Mouse (Mus musculus) monocyte, adult 2 months (primary cell): ENCODE measurements around the gene Twistnb.

ENCODE experiments used
- DNase-seq, 2 experiments: peaks; one replicate each; pipeline ENCODE4 v3.0.0; 2022; ENCODE audit warnings: low spot score in 2 of 2, low read depth in 1 of 2

Gene Twistnb

DNA sequence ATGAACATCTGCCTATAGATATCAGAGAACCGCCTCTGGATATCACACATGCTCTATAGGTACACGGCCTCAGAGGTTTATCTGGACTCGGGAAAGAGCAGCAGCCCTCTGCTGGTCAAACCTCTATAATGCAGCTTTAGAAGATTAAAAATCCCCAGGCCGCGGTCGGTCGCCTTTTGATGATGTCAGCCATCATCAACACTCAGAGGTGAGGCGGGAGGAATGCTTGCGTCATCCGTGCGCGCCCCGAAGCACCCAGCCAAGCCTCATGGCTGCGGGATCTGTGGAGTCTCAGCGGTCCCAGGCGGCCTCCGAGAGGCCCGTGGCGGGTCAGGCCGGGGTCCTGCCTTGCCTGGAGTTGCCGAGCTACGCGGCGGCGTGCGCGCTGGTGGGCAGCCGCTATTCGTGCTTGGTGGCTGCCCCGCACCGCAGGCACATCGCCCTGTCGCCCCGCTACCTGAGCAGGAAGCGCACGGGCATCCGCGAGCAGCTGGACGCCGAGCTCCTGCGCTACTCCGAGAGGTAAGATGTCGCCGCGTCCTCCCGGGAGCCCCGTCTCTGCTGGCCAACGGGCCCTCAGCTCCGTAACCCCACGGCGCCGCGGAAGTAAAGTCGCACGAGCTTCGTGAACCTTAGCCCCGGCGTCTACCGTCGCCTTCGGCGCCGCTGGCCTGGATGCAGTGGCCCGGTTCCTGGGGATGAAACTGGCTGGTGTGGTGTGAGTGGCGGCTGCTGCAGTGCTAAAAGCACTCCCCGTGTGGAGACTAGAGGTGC, at the start of gene Twistnb:
Gene Twistnb (plus strand): TSS at position 249 of the 774 bp plus-strand sequence.
- DNase-seq, result peak; percentile 85 to 94

DNA sequence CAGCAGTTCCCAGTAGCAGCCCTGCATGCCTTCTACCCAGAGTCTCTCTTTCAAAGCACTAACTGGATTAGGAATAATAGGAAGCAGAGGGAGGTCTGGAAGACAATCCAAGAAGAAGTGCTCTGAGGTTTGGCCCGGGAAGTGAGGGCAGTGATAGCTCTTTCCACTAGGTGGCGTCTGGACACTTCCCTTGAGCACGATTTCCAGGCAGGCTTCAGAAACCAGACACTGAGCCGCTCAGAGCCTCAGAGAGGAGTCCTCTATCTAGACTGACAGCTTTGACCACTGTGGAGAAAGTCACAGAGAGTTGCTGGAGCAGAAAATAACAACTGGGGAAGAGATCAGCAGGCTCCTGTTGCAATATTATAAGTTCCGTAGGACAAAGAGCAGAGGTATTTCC, 40.6 kb upstream of the Twistnb start:
- DNase-seq, result peak in 1 of 2 experiments; percentile 19

DNA sequence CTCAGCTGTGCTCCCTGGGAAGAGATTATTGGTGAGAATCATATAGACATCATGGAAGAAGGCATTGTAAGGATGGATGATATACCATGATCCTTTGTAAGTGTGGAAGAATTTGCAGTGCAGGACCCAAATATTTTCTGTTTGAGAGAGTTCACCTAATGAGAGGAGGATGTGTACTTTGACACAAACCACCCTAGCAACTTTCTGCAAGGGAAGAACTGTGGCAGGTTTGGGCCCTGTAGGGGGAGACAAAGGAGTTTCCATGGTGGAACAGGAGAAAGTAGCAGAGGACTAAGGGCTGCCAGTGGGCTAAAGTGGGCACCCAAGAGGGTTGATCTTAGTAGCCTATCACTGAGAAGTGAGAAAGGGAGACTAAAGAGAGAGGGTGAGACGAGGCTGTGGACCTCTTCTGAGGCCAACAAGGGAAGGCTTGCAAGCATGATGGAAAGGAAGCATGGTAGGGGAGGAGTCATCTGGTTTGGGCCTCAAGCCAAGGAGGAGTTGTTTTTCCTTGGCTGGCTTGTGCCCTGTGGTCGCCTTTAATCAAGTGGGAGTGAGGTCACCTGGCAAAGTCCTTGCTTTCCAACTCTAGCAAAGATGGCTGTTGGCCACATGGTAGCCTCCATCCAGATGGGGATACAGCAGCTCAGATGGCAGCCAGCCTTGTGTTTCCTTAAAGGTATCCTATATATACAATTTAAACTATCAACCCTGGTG, 38.4 kb upstream of the Twistnb start:
- DNase-seq, result no peak

DNA sequence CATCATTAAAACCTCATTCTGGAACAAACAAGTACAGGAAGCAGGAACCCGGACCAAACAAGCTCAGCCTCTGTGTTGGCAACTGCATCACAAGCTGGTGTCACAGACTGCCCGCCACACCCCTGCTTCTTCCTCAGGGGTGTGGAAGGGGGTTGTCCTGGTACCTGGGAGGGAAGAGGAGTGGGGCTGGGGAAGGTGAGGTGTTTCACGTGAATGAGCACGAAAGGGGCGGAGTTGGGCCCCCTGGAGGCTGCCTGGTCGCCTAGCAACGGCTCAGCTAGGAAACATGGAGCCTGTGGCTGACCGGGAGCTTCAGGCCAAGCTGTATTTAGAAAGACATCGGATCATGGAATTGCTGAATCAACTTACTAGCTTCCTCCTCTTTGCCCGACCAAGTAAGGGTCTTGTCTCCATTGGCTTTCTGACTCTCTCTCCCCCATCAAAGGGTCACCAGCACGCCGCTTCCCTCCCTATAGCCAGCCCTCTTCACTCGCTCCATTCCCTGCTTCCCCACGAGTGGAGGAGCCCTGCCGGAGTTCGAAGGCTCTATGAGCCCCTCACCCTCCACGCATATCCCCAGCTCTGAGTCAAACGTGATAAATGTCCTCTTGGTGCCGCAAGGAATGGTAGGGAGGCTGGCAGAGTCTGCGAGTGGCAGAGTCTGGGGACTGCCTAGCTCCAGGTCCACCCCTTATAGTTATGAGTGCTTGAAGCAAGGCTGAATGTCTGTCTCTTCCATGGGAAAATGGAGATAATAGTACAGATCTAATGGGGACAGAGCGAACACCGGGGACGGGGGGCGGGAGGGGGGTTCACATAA, 34.4 kb upstream of the Twistnb start, which contains the start of gene Efcab10:
Gene Efcab10 (plus strand): TSS at position 51 of the 820 bp plus-strand sequence.
- DNase-seq, result no peak

DNA sequence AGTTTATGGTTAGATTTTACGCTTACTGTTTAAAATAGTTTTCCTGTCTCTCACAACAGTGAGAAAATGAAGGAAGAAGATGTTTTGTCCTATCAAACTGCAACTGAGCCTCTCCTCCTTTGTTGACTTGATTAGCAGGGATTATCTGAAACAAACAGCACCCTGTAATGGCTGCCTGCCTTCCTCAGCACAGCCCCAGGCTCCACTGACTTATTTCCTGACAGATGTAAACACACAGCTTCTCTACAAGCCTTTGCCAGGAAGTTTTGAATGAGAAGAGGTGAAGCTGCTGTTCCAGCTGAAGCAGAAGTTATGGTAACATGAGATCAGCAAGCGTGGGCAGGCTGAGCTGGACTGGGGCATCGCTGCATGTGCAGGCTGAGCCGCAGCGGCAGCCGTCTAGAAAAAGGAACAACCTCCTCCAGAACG, 26.2 kb upstream of the Twistnb start:
- DNase-seq, result no peak

DNA sequence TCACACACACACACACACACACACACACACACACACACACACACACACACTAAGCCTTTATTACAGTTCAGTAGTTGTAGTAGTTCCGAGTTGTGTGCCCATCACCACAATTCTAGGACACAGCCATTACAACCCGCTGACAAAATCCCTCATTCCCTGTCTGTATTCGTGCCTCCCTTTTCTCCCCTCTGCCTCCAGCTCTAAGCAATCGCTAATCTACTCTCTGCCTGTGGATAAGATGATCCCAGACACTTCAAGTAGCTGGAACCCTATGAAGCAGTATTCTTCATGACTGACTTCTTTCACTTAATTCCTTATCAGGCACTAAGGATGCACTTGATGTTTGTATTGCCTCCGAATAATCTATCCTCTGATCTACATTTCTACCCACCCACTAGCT, 24.4 kb upstream of the Twistnb start:
- no peak for DNase-seq

DNA sequence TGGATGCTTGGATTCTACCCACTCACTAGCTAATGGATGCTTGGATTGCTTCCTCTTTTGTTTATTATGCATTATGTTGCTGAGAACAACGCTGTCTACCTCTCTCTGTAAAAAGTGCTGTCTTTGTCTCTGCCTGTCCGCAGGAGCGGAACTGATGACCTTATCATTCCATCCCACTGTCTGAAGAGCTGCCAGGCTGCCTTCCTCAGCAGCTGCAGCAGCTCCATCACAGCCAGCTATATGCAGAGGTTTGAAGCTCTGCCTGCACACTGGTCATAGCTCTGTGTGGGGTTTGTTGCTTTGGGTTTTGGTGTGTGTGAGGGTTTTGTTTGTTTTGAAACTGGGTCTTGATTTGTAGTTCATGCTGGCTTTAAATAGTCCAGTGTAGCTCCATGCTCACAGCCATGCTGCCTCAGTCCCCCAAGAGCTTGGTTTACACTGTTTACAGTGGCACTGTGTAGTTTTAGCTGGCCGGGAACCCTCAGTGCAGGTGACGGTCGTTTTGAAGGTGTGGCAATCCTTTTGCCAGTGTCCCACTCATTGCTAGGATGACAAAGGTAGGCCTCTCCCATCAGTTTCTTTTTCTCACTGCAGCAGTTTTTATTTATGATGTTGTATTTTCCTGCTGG, 23.9 kb upstream of the Twistnb start:
- DNase-seq, result no peak

DNA sequence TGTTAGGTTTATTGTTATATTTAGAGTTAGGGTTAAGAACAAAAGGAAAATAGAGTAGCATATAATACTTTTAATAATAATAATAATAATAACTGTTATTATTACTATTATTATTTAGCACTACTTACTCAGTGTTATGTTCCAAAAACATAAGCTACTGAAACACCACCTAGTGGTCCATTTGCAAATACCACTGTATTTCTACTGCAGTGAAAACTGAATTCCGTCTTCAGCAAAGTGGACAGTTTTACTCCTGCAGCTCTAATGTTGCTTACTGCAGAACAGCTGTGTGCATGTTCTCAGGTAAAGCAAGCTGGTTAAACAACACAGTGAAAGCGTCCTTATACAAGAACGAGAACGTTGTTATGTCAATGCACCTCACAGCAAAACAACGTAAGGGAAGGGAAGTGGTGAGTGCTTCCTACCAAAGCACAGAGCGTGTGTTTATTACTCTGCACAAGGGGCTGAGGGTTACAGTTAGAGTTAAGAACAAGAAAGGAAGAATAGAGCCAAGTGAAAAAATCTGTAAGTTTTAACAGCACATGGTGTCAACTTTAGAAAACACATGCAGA, 17.8 kb upstream of the Twistnb start:
- DNase-seq, result no peak

DNA sequence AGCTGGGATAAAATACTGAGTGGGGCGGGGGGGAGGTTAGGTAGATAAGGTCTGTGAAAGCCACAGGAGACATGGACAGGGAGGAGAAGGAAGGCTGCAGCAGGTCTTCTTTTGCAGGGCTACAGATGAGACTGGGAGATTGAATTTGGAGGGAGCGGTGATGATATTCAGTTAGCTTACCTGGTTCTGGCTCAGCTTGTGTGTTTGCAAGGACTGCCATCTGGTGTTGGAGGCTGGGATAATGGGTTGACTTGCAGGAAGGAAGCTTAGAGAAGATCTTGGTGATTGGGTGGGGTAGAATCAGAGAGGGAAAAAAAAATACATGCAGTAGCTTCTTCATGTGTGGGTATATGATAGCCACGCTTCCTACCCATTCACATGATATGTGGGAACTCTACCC, 5.1 kb upstream of the Twistnb start:
- no peak for DNase-seq

DNA sequence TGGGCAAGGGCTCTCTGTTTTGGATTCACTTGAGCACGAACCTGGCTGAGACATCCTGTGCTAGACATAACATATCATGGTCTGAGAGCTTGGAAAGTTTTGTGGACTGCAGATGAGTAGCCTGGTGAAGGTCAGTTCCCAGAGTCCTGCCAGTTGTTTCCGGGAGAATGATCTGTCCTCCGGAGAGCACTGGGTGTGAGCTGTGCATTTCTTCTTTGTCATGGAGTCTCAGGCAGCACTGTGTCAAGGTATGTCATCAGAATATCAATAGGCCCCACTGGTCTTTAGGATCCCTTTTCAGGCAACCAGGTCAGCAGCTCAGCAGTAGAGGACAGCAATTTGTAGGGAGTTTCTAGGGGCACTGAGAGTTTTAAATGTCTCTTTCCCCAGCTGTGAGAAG, 2.1 kb upstream of the Twistnb start:
- no peak for DNase-seq

DNA sequence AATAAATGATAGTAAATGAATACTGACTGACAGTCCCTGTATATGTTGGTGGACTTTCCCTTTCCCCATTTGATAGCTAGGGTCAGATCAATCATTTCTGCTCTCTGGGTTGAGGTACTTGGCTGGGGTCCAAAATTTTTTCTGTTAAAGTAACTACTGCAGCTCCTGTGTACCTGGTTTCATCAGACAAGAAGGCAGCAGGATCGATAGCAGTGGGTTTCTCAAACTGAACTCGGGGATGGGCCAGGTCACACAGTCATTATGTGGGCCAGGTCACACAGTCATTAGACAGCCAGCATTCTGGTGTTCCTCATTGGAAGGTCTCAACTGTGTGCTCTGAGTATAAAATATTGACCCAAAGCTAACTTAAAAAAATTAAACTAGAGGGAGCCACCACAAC, 1.7 kb upstream of the Twistnb start:
- DNase-seq, result no peak

DNA sequence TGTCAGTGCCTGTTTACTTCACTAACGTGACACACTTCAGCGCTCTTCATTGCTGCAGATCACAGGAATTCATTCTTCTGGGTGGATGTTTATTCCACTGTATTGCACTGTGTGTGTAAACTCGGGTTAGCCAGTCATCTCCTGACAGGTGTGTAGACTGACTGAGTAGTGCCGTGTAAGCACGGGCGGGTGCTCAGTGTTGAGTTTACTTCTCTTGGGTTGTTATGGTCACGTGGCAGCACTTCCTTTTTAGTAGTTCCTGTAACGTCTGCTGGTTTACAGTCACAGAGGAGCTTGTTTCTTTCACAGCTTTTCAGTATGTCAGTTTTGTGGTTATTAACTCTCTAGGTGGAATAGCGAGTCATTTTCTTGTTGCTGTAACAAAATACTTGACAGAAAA, 4.4 kb downstream of the Twistnb start:
- peak; percentile 39 to 55 for DNase-seq

DNA sequence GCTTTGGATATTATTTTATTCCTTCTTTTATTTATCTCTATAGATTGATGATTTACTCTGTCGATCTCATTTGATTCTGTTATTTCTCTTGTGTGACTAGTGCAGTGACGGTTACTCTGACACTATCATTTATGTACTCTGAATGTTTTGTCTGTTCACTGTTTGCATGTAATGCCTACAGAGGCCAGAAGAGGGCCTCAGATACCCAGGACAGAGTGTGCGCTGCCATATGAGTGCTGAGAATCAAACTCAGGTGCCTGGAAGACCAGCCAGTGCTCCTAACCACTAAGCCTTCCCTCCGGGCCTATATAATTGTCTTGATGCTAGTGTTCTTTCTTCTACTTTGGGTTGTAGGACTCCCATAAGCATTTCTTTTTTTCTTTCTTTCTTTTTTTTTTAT, 5.3 kb downstream of the Twistnb start:
- DNase-seq, result no peak

DNA sequence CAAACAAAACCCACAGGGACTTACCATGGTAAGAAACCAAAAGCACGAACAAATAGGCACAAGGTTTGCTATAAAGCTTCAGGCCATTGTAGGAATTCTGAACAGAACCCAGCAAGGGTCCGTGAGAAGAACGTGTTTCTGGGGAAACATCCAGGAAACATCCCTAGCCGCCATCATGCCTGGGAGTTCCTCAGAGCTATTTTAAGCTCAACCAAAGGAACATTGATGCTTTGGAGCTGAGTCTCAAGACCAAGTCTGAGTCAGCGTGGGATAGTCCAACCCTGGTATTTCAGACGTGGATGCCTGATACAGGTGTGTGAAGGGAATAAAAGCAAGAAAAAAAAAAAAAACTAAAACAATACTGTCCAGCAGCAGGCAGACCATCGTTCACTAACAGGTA, 26.0 kb downstream of the Twistnb start:
- no peak for DNase-seq

DNA sequence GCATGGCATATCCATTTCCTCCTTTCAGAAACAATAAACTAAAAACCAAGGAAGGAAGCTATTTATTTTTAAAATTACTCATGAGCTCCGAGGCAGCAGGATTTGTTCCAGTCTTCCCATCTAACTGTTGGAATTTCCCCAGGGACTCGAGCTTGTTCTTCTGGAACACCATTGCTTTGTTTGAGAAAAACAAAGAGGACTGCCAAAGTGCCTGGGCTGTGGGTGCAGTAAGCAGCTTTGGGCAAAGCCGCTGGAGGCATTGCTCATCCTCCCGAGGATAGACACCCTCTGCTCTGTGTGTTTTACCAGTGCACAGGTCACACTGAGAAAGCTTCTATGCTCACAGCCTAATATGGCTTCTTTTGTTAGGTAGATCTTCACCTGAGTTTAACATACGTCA, 26.8 kb downstream of the Twistnb start:
- no peak for DNase-seq

DNA sequence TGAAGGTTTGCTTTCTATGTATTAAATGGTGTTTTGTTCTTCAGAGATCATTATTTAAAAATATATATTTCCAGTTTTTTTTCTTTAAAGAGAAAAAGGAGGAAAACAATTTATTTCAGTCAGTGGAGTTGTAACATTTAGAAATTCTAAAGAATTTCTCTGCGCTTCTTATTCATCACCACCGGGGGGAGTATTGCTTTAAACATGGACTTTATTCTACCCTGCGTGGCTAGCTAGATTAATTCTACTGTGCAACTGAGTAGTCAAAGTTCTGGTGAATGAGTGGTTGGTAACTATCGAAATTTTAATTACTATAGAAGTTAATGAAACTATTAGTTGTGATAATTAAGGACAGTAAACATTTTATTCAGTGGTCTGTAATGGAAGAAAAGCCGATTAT, 51.5 kb downstream of the Twistnb start:
- DNase-seq, result no peak

DNA sequence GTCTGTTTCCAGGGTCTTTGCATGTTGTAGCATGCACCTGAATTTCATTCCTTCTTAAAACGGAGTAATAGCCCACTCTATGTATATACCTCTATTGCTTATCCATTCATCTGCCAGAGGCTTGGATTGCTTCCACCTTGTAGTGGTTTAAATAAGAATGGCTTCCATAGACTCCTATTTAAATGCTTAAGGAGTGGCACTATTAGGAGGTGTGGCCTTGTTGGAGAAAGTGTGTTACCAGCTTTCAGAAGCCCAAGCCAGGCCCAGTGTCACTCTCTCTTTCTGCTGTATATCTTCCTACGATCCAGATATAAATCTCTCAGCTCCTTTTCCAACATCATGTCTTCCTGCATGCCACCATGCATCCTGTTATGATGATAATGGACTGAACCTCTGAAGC, 53.5 kb downstream of the Twistnb start:
- DNase-seq, result no peak
